Mouse (Mus musculus) stomach, embryonic 16.5 days (tissue): ENCODE measurements at regions not wholly inside any gene's neighbourhood (a gene's known extent, or its start where the extent isn't known, plus 50 kb on each side); places are given as distances from the start of the nearest gene placed in this dataset.

Experiments used
- ATAC-seq: fragments of 200-750 bp; cut with Nextera tagmentation; 2 replicates; pipeline ENCODE4 v1.8.0; 2017; ENCODE audit warnings: moderate number of reproducible peaks, moderate TSS enrichment; ENCODE audit not compliant: insufficient read depth, low FRiP score
- H3K27ac ChIP-seq: fragments of 300-500 bp; sonication (generic); 2 replicates; pipeline ENCODE4 v1.5.1; 2014; ENCODE audit warnings: low read length
- H3K27me3 ChIP-seq: fragments of 300-500 bp; sonication (generic); 2 replicates; pipeline ENCODE4 v1.6.1; 2014; ENCODE audit warnings: low read length, control low read depth, mixed read lengths; ENCODE audit not compliant: control insufficient read depth, insufficient read depth
- H3K36me3 ChIP-seq: fragments of 300-500 bp; sonication (generic); 2 replicates; pipeline ENCODE4 v1.6.1; 2014; ENCODE audit warnings: low read length; ENCODE audit not compliant: control insufficient read depth, insufficient read depth
- H3K4me1 ChIP-seq: fragments of 300-500 bp; sonication (generic); 2 replicates; pipeline ENCODE4 v1.6.1; 2014; ENCODE audit warnings: low read length, control low read depth, mixed read lengths; ENCODE audit not compliant: control insufficient read depth, insufficient read depth
- H3K4me2 ChIP-seq: fragments of 300-500 bp; sonication (generic); 2 replicates; pipeline ENCODE4 v1.6.1; 2014; ENCODE audit warnings: low read depth, low read length, mixed read lengths
- H3K4me3 ChIP-seq: fragments of 300-500 bp; sonication (generic); replicated peaks from 2 replicates; pipeline ENCODE4 v1.5.1; 2014; ENCODE audit warnings: mild to moderate bottlenecking, low read length
- H3K9ac ChIP-seq: fragments of 300-500 bp; sonication (generic); 2 replicates; pipeline ENCODE4 v1.6.1; 2014; ENCODE audit warnings: low read length
- H3K9me3 ChIP-seq: fragments of 300-500 bp; sonication (generic); replicated peaks from 2 replicates; pipeline ENCODE4 v1.6.1; 2016; ENCODE audit warnings: low read length, control low read depth; ENCODE audit not compliant: control insufficient read depth
- WGBS: fragments of 180-500 bp; shearing (Covaris S2); extraction: QIAGEN DNeasy Blood & Tissue Kit; methylation state at CpG from one replicate; pipeline ENCODE4 v1.1.7; 2014; 5-methylcytosine and 5-hydroxymethylcytosine counted together

GRCm38 (mm10) chr14:47795062-47795461 lies 146.8 kb downstream of the Ktn1 start:
- WGBS = 87% methylated on average over 4 of the region's 4 CpGs

GRCm38 (mm10) chr14:47798203-47798602 lies 150.0 kb downstream of the Ktn1 start:
- no peak for ATAC-seq
- Histone ChIP-seq H3K9ac (no peak overlapping the region), H3K27ac (no peak overlapping the region), H3K4me3 (no peak overlapping the region), H3K36me3 (no peaks in the 10 kb centered on the region), H3K9me3 (no peaks in the 10 kb centered on the region), H3K4me1 (peaks cover 4% of the 10 kb centered on the region; the same call in 1 of the 2 replicates), H3K27me3 (no peaks in the 10 kb centered on the region), H3K4me2 (no peak overlapping the region)
- 61% methylated on average over 3 of the region's 3 CpGs for WGBS

More at GRCm38 (mm10) chr14:47795062-47795461, 146.8 kb downstream of the Ktn1 start:
- Histone ChIP-seq H3K4me1 (peaks cover 4% of the 10 kb centered on the region; the same call in 1 of the 2 replicates), H3K4me2 (no peak overlapping the region), H3K9me3 (no peaks in the 10 kb centered on the region), H3K27me3 (no peaks in the 10 kb centered on the region), H3K9ac (no peak overlapping the region), H3K36me3 (no peaks in the 10 kb centered on the region), H3K27ac (no peak overlapping the region), H3K4me3 (no peak overlapping the region)
- no peak for ATAC-seq

- H3K4me2 ChIP-seq = no peak overlapping the region
- H3K36me3 ChIP-seq = no peaks in the 10 kb centered on the region
- no peaks in the 10 kb centered on the region for H3K27me3 ChIP-seq
- H3K9me3 ChIP-seq = no peaks in the 10 kb centered on the region
- peak; percentile 51; the same call in 1 of the 2 replicates for ATAC-seq
- no peak overlapping the region for H3K4me3 ChIP-seq
- H3K27ac ChIP-seq = no peak overlapping the region
- peaks cover 4% of the 10 kb centered on the region; the same call in 1 of the 2 replicates for H3K4me1 ChIP-seq
- 32% methylated on average over 2 of the region's 2 CpGs for WGBS
- H3K9ac ChIP-seq = no peak overlapping the region
Measured at GRCm38 (mm10) chr14:47799564-47799963, 151.3 kb downstream of the Ktn1 start.

GRCm38 (mm10) chr14:47805202-47805601 lies 157.0 kb downstream of the Ktn1 start:
- H3K36me3 ChIP-seq = no peaks in the 10 kb centered on the region
- H3K4me1 ChIP-seq = peaks cover 8% of the 10 kb centered on the region; the same call in 1 of the 2 replicates
- no peak overlapping the region for H3K4me3 ChIP-seq
- H3K27ac ChIP-seq = no peak overlapping the region
- no peak overlapping the region for H3K9ac ChIP-seq
- no peaks in the 10 kb centered on the region for H3K27me3 ChIP-seq
- H3K9me3 ChIP-seq = no peaks in the 10 kb centered on the region
- 88% methylated on average over 1 of the region's 1 CpGs for WGBS
- no peak for ATAC-seq
- H3K4me2 ChIP-seq = no peak overlapping the region

- Histone ChIP-seq H3K9me3 (no peaks in the 10 kb centered on the region), H3K4me3 (no peak overlapping the region), H3K36me3 (no peaks in the 10 kb centered on the region), H3K4me2 (no peak overlapping the region), H3K27me3 (no peaks in the 10 kb centered on the region), H3K9ac (no peak overlapping the region), H3K27ac (no peak overlapping the region), H3K4me1 (peaks cover 8% of the 10 kb centered on the region; the same call in 1 of the 2 replicates)
- WGBS = 55% methylated on average over 9 of the region's 9 CpGs
- no peak for ATAC-seq
Measured at GRCm38 (mm10) chr14:47805771-47806535, 157.7 kb downstream of the Ktn1 start.

- Histone ChIP-seq H3K27ac (no peak overlapping the region), H3K4me1 (peaks cover 8% of the 10 kb centered on the region; the same call in 1 of the 2 replicates), H3K9ac (no peak overlapping the region), H3K4me2 (no peak overlapping the region), H3K36me3 (no peaks in the 10 kb centered on the region), H3K27me3 (no peaks in the 10 kb centered on the region), H3K9me3 (no peaks in the 10 kb centered on the region), H3K4me3 (no peak overlapping the region)
- ATAC-seq = no peak
- WGBS = 32% methylated on average over 10 of the region's 10 CpGs
Measured at GRCm38 (mm10) chr14:47808097-47808910, 160.1 kb downstream of the Ktn1 start.

- no peak overlapping the region for H3K9ac ChIP-seq
- ATAC-seq = no peak
- no peaks in the 10 kb centered on the region for H3K9me3 ChIP-seq
- 0 out of 2 replicates have a peak, but pooled peaks cover under 1% of the 10 kb centered on the region for H3K4me1 ChIP-seq
- H3K4me3 ChIP-seq = no peak overlapping the region
- WGBS = 81% methylated on average over 3 of the region's 3 CpGs
- H3K27ac ChIP-seq = no peak overlapping the region
- no peaks in the 10 kb centered on the region for H3K27me3 ChIP-seq
- H3K36me3 ChIP-seq = no peaks in the 10 kb centered on the region
- H3K4me2 ChIP-seq = no peak overlapping the region
Measured at GRCm38 (mm10) chr14:47818224-47818623, 170.0 kb downstream of the Ktn1 start.

- WGBS = 66% methylated on average over 3 of the region's 3 CpGs
Measured at GRCm38 (mm10) chr14:47818641-47819040, 170.4 kb downstream of the Ktn1 start.

GRCm38 (mm10) chr14:47820571-47821143 lies 172.4 kb downstream of the Ktn1 start:
- no peak for ATAC-seq
- WGBS = 73% methylated on average over 13 of the region's 13 CpGs

More at GRCm38 (mm10) chr14:47818641-47819040, 170.4 kb downstream of the Ktn1 start:
- H3K4me2 ChIP-seq = no peak overlapping the region
- no peaks in the 10 kb centered on the region for H3K9me3 ChIP-seq
- H3K9ac ChIP-seq = no peak overlapping the region
- H3K27ac ChIP-seq = no peak overlapping the region
- H3K4me3 ChIP-seq = no peak overlapping the region
- H3K36me3 ChIP-seq = no peaks in the 10 kb centered on the region
- H3K27me3 ChIP-seq = no peaks in the 10 kb centered on the region
- no peak for ATAC-seq
- H3K4me1 ChIP-seq = peaks cover 5% of the 10 kb centered on the region

More at GRCm38 (mm10) chr14:47820571-47821143, 172.4 kb downstream of the Ktn1 start:
- Histone ChIP-seq H3K4me1 (peaks cover 9% of the 10 kb centered on the region), H3K4me2 (no peak overlapping the region), H3K36me3 (no peaks in the 10 kb centered on the region), H3K27ac (no peak overlapping the region), H3K9me3 (no peaks in the 10 kb centered on the region), H3K4me3 (no peak overlapping the region), H3K27me3 (no peaks in the 10 kb centered on the region), H3K9ac (no peak overlapping the region)
